Mouse (Mus musculus): ENCODE results near the gene Kmt5c. TPM values are rescaled to one million over a fixed set of nuclear protein-coding genes. Genes with fewer than 3 reads are reported as not detected.
A peak's percentile ranks its signal among the peaks of the same experiment; 100 is the strongest.

Gene Kmt5c
- 10 to 100 TPM; 18.9 to 35.8 TPM for total RNA-seq (2021)

DNA sequence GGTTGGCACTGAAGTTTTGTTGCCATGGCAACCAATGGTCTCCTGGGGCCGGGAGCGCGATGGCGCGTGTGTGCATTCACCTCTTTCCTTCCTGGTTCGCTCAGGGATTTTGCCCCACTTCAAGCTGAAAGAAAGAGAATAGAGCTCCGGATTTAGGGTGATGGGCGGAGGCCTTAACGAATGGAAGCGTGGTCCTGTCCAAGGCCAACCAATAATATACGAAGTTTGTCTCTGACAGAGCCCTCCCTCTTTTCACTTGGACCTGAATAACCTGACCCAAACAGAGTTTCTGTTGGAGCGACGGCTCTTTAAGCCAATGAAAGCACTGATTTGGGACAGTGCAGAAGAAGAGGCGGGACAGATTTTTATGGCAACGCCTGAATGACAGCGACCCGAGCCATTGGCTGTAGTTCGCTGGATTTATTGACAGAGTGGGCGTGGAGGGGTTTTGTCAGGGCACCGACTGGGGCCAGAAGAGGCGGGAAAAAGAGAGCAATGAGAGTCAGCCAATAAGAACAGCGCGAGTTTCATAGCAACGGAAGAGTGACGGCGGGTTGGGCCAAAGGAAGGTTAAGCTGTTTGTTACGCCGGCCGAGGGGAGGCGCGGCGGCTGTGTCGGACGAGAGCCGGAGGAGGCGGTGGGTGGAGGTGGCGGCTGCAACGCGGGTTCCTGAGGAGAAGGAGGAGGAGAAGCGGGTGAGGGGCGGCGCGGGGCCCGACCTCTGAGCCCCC, at the start of gene Kmt5c:
Gene Kmt5c (plus strand): TSS at position 572 of the 732 bp plus-strand sequence.
- peak; percentile 96 to 99 for DNase-seq (ENCODE audit: low spot score in 2 of 2)
- intact Hi-C loops (cut with DNase I) = loop anchor here (1.0 kb wide), 1 partner anchor 50 kb away; the partner anchor contains the start of gene Tmem238

DNA sequence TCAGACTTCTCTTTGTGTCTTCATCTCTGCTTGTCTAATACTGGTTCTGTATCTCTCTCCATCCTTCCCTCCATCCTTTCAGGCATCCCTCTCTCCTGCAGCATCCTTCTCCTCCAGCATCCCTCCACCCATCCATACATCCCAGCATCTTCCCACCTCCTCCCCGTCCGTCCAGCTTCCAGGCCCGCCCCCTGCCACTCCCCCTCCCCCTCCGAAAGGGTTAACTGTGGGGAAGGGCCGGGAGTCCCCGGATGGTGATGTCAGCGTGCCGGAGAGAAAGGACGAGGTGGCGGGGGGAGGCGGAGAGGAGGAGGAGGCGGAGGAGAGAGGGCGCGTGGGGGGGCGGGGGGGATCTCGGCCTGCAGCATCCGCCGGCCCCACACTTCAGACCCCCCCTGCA, 49.5 kb upstream of the Kmt5c start, which contains the start of gene Brsk1:
Gene Brsk1 (plus strand): TSS at position 218 of the 400 bp plus-strand sequence.
- intact Hi-C loops (cut with DNase I) = loop anchor here (2.0 to 5.0 kb wide), 2 partner anchors 32 to 102 kb away; partner anchors contain the start of genes Ppp6r1 and Rpl28

DNA sequence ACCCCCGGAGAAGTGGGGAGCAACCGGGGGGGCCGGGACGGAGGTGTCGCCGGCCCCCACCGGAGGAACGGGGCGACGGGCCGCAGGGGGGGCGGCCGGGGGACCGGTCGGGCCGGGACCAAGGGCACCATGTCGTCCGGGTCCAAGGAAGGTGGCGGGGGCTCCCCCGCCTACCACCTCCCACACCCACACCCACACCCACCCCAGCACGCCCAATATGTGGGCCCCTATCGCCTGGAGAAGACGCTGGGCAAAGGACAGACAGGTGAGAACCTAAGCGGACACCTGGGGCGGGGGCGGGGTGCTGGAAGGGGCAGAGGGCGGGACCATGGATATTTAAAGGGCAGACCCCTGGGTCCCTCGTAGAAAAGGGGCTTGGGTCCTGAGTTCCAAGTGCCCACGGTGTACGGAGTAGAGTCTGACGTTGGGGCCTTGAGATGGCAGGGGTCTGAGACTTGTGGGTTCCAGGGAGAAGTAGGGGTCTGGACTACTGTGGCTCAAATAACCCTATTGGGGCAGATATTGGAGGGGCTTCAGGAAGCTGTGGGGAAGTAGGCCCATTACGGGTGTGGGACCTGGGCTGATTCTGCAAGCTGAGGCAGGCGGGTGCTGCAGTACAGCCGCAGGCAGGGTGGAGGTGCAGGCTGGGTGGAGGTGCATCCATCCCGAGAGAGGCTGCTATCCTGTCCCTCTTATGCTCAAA, 48.8 kb upstream of the Kmt5c start:
- intact Hi-C loops (cut with DNase I) = loop anchor here (2.0 to 5.0 kb wide), 2 partner anchors 32 to 101 kb away; partner anchors contain the start of genes Ppp6r1 and Rpl28
- DNase-seq (ENCODE audit: low spot score in 2 of 2) = peak; percentile 40 to 53

More for the DNA sequence above, 49.5 kb upstream of the Kmt5c start, which contains the start of gene Brsk1:
- DNase-seq (ENCODE audit: low spot score in 2 of 2) = peak; percentile 81 to 86

DNA sequence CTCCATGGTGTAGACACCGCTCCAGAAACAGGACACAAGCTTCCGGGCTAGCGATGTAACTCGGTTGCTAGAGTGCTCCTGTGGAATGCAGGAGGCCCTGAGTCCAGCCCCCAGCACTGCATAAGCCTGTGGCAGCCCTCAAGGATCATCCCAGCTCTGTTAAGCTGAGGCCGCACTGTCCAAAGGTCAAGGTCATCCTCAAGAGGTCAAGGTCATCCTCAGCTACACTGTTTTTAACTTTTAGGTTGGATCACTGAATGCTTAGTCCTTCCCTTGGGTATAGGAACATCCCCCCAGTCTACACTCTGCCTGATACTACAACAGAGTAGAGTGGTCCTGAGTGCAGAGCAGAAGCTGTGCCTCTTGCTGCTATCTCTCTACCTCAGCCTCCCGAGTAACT, 46.9 kb upstream of the Kmt5c start:
- no peak for DNase-seq (ENCODE audit: low spot score in 2 of 2)
- intact Hi-C loops (cut with DNase I) = loop anchor here (5.0 kb wide), 1 partner anchor 99 kb away; the partner anchor contains the start of gene Rpl28

DNA sequence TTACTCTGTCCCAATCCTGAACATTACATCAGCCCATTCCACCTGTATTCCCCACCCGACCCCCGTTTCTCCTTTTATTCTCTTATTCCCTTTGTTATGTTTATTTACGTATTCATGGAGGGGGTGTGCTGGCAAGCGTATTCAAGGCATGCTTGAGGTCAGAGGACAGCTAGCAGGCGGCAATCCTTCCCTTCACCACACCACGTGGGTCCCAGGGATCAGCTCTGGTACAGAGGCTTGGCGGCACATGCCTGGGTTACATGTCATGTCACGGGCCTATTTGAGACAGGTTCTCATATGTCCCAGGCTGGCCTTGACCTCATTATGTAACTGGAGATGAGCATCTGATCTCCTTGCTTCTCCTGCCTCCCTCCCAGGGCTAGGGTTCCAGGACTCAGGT, 37.6 kb upstream of the Kmt5c start:
- no peak for DNase-seq (ENCODE audit: low spot score in 2 of 2)
- intact Hi-C loops (cut with DNase I) = no loop called here

DNA sequence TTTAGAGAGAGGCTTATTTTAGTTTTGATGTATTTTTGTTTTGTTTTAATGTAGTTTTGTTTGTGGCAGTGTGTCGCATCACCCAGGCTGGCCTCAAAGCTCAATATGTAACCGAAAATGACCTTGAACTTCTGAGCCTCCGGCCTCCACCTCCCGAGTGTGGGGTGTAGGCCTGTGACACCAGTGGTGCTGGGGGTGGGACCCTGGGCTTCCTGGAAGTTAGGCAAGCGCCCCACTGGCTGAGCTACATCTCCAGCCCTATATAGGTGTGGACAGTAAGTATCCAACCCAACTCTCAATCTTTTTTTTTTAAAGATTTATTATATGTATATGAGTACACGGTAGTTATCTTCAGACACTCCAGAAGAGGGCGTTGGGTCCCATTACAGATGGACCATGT, 36.7 kb upstream of the Kmt5c start:
- intact Hi-C loops (cut with DNase I) = no loop called here
- DNase-seq (ENCODE audit: low spot score in 2 of 2) = no peak

DNA sequence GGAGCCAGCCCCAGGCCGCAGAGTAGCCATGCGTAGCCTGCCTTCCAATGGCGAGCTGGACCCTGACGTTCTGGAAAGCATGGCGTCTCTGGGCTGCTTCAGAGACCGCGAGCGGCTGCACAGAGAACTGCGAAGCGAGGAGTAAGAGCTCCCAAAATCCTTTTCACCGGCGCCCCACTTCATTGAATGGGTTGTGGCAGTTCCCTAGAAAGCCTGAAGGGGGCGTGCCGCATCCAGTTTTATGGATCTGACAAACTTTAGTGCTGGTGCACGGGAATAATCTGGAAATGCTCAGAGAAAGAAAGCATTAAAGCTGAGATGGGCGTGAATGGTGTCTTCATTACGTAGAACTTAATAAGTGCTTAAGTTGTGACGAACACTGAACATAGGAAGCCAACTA, 34.8 kb upstream of the Kmt5c start:
- DNase-seq (ENCODE audit: low spot score in 2 of 2) = no peak
- intact Hi-C loops (cut with DNase I) = no loop called here

DNA sequence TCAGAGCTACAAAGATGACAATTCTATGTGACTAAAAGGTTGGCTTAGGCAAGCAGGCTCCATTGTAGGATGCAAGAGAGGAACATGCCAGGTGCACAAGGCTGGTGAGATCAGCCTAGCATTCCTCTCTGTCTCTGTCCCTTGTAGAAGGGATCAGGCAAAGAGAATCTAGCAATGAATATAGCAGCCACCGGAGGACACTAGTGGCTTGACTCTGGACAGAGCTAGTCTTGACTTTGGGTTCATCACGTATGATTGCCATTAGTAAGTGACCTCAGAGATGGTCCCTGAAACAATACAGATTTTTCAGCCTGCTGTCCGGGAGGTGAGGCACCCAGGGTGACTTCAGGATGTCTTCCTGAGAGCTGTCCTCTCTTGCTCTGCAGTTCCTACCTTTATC, 27.3 kb upstream of the Kmt5c start:
- intact Hi-C loops (cut with DNase I) = no loop called here
- DNase-seq (ENCODE audit: low spot score in 2 of 2) = no peak

DNA sequence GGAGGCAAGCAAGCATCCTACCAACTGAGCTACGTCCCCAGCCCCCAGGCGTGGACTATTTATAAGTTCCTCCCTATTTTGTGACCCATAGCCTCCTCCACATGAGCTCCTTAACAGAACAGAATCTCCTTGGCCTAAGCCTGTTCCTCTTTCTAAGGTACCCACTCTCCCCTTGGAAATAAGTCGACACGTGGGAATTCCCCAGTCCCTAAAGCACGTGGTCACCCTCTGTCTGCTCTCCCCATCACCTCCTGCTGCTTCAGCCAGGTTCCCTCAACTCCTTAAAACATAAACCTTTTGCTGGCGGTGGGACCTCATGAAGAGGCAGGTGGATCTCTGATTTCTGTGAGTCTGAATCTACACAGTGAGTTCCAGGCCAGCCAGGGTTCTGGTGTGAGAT, 23.0 kb upstream of the Kmt5c start:
- intact Hi-C loops (cut with DNase I) = no loop called here
- DNase-seq (ENCODE audit: low spot score in 2 of 2) = no peak

DNA sequence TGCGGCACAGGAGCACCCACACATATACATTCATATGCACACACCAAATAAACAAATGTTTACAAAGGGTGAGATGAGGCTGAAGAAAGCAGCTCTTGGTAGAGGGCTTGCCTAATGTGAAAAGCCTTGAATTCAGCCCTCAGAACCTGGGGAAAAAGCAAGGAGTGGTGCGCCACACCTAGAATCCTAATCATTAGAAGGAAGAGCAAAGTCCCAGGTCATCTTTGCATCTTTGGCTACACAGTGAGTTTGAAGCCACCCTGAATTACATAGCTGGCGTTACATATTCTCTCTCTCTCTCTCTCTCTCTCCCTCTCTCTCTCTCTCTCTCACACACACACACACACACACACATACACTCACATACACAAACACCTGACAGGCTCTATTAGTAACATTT, 20.6 kb upstream of the Kmt5c start:
- intact Hi-C loops (cut with DNase I) = no loop called here
- no peak for DNase-seq (ENCODE audit: low spot score in 2 of 2)

DNA sequence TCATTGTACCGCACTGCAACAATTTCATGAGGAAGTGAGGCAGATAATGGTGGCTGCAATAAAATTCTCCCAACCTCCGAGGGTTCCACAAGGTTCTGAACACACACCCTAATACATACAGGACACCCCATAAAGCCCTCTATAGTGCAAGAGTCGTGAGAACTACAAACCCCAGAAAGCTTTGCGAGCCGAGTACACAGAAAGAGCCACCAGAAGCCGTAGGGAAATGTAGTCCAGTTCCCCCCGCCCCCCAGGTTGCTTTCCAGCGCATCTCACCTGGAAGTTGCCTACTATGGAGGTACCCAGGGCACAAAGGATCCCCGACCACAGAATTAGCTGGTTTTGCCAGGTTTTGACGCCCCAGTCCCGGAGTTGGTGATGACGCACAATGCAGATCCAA, 16.4 kb upstream of the Kmt5c start:
- peak; percentile 19 to 47 for DNase-seq (ENCODE audit: low spot score in 2 of 2)
- intact Hi-C loops (cut with DNase I) = no loop called here

DNA sequence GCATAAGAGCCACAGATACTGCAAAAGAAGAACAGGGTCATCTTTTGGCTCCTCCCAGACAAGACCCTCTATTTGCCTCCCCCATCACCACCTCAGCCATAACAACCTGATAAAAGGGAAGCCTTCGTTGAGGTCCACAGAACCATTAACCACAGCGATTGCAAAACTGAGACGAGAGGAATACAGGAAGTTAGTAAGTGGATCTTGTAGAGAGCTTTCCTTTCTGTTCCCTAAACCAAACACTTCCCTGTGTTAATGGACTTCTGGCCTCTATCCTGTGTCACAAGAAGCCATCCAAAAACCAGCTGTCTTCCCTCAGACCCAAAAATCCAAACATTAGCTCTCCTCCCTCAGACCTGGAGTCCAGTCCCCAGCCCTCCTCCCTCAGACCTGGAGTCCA, 15.6 kb upstream of the Kmt5c start:
- intact Hi-C loops (cut with DNase I) = no loop called here
- DNase-seq (ENCODE audit: low spot score in 2 of 2) = no peak

DNA sequence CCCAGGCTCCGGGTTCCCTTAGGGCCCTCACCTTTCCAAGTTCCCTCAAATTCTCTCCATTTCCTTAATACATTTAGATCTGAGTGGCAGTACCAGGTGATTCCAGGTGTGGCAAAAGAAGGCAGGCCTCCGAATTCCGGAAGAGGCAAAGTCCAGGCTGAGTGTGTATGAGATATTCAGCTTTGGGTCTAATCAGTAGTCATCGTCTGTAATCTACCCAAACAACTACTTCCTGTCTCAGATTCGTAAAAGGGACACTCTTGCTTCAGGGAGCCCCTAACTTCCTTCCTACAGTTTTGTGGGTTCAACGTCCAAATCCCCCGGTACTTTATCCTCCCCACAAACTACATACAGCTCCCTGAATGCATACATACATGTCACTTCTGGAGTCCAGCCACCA, 14.7 kb upstream of the Kmt5c start, which contains the start of gene Tmem150b:
Gene Tmem150b (minus strand): TSS at position 81 of the 400 bp plus-strand sequence.
- intact Hi-C loops (cut with DNase I) = no loop called here
- DNase-seq (ENCODE audit: low spot score in 2 of 2) = no peak

DNA sequence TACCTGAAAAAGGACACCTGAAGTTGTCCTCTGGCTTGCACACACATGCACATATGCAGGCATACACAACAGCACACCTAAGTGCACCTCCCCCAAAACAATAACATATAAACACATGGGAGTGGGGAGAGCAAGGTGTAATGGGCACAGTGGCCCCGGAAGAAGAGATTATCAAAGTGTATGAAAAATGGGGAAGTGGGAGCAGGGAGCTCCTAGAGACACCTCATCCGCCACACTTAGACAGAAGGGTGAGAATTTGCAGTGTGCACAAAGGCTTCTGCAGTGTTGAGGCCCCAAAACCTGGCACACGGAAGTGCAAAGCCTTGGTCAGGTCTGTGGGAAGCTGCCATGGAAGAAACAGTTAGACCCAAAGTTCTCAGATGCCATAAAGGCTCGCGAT, 8.8 kb upstream of the Kmt5c start:
- DNase-seq (ENCODE audit: low spot score in 2 of 2) = no peak
- intact Hi-C loops (cut with DNase I) = no loop called here

DNA sequence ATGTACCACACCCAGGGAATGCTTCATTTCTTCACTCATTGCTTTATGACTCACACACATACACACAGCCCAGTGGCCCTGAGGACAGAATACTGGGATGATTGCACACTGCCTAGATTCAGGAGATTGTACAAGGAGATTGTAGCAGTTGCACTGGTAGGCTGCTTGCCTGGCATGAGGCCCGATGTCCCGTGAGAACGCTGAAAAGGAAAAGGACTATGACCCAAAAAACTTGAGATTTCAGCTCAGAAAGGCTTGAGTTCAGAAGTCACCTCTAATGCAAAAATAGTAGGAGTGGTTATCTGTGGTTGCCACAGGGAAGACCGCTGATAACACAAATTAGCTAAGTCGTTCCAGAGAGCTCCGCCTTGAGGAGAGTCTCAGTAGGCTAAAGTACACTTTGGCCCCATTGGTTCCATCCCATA, 6.9 kb upstream of the Kmt5c start:
- intact Hi-C loops (cut with DNase I) = no loop called here

DNA sequence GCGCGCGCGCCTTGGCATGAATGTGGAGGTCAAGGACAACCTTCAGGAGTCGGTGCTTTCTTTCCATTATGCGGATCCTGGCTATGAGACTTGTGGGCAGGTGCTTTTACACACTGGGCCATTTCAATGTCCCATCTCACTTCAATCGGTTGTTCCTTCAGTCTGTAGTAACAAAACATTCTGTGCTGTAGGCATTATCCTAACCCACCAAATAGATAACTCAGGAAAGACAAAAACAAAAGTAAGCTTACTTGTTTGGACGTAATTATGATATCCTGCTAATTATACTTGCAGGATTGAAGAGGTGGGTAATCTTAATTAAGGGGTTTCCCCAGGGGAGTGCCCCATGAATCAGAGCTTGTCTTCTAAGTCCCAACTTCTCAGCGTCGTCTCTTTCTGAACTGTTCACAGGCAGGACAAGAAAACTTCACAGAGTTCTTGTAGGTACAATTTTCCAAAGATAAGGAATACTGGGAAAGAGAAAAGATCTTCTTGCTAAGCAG, 823 bp upstream of the Kmt5c start:
- no peak for DNase-seq (ENCODE audit: low spot score in 2 of 2)
- intact Hi-C loops (cut with DNase I) = no loop called here

More for the DNA sequence above, 6.9 kb upstream of the Kmt5c start:
- DNase-seq (ENCODE audit: low spot score in 2 of 2) = no peak

DNA sequence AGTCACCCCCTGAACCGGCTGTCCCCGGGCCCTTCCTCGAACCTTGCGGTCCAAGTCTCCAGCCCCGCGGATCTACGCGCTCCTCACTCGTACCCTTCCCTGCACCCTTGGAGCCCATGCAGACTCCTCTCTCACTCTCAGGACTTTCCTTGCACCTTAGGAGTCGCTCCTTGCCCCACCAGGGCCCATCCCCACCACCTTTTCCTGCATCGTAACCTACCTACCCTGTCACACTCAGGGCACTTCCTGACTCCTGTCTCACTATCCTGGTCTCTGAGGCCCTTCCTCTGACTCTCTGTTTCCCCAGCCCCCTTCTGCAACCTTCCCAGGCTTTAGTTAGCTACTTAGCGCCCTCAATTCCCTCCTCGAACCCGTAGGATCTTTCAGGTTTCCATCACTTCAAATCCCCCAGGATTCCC, 403 bp downstream of the Kmt5c start:
- peak in 1 of 2 experiments; percentile 47 for DNase-seq (ENCODE audit: low spot score in 2 of 2)
- intact Hi-C loops (cut with DNase I) = loop anchor here (1.0 kb wide), 1 partner anchor 49 kb away; the partner anchor contains the start of gene Tmem238

DNA sequence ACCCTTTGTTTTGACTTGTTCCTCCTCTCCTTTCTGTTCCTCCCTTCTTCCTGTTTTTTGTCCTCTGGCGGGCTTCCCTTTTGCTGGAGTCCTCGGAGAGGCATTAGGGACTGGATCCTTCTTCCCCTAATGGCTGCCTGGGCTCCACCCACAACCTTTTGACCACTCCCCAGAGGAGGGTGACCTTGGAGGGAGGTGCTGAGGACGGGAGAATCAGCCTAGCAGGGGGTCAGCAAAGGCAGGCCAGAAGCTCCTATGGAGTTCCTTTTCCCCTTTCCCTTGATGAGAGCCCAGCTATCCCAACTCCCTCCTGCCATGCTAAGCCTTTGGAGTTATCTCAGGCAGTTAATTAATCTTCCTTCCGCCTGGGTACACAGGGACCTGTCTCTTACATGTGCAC, 1.2 kb downstream of the Kmt5c start:
- peak; percentile 27 to 28 for DNase-seq (ENCODE audit: low spot score in 2 of 2)
- intact Hi-C loops (cut with DNase I) = no loop called here

DNA sequence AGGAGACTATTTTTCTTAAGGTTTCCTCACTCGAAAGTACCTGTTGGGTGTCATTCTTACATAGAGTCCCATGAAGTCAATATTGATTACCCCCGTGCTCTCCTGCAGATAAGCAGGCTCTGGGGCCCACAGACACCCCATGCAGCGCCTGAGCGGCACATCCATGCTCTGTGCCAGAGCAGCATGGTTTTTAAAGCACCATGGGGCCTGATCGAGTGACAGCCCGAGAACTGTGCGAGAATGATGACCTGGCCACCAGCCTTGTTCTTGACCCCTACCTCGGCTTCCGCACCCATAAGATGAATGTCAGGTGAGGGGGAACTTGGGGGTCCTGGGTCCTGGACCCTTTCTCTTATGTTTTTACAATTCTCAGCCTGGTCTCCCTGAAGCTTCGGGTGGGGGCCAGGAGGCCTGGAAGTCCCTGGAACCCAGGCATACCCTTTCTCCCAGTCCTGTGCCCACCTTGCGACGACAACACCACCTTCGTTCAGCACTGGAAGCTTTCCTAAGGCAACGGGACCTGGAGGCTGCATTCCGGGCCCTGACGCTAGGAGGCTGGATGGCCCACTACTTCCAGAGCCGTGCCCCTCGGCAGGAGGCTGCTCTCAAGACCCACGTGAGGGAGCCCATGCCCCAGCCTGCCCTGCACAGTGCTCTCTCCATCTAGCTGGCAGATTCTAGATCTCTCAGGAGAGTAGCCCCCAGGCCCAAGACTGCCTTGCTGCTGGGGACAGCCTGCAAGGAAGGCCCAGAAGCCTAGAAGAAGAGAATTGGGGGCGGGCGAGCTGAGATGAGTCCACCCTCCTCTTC, 2.0 kb downstream of the Kmt5c start:
- intact Hi-C loops (cut with DNase I) = no loop called here
- no peak for DNase-seq (ENCODE audit: low spot score in 2 of 2)

DNA sequence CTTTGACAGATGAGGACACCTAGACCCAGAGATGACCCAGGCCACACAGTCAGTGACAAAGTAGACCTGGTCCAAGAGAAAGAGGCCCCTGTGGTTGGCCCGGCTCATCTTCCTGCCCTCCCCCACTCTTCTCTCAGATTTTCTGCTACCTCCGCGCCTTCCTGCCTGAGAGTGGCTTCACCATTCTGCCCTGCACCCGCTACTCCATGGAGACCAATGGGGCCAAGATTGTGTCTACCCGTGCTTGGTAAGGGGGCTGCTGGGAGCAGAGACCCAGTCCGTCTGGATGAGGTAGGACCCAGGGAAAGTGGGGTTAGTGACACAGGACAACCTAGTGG, 2.5 kb downstream of the Kmt5c start:
- intact Hi-C loops (cut with DNase I) = no loop called here
- DNase-seq (ENCODE audit: low spot score in 2 of 2) = no peak

Measured in left cerebral cortex, postnatal 36 days (tissue).